Mouse (Mus musculus): ENCODE results near the gene Zfp655. TPM values are rescaled to one million over a fixed set of nuclear protein-coding genes. Genes with fewer than 3 reads are reported as not detected.
A peak's percentile ranks its signal among the peaks of the same experiment; 100 is the strongest.

Gene Zfp655
- total and polyA plus RNA-seq, 2 experiments: 11.8 to 29.5 TPM

DNA sequence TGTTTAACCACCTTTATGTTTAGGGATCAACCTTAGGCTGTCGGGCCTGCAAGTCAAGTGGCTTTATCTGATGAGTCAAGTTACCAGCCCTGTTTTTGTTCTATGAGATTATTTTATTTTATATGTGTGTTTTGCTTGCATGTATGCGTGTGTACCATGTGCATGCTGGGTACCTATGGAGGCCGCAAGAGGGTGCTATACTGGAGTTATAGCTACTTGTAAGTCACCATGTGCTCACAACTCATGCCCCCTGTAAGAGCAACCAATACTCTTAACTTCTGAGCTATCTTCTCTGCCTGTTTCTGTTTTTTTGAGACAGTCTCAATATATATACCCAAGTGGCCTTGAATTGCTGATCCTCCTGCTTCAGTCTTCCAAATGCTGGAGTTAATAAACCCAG, 18.0 kb upstream of the Zfp655 start:
- H3K9ac ChIP-seq (ENCODE audit: low read depth, low read length): no peak overlapping the region

DNA sequence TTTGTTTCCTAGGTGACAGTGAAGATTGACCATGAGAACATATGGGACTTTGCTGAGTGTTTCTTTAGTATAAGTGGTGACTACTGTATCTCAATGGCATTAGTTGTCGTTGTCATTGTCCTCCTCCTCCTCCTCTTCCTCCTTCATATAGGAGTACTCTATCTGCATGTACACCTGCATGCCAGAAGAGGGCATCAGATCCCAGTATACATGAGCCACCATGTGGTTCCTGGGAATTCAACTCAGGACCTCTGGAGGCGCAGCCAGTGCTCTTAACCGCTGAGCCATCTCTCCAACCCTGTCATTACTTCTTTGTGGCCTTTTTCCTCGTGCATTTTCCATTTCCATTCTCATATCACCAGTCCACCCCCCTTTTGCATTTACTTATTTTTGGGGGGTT, 16.8 kb upstream of the Zfp655 start:
- DNase-seq (ENCODE audit: extremely low read depth, low read depth, low spot score): peak; percentile 60
- H3K4me1 ChIP-seq (ENCODE audit: control insufficient read depth, insufficient read depth, low read length): peaks cover 15% of the 10 kb centered on the region
- H3K36me3 ChIP-seq (ENCODE audit: control insufficient read depth, insufficient read depth, low read length): peaks cover 9% of the 10 kb centered on the region
- no peak overlapping the region for H3K4me3 ChIP-seq (ENCODE audit: insufficient read depth, low read depth, low read length)
- TF ChIP-seq CTCF (IDR thresholded peaks at IDR 0.05; ENCODE audit: low read depth, low read length): peak; percentile 43
- TF ChIP-seq POLR2A (IDR thresholded peaks at IDR 0.05; ENCODE audit: extremely low read depth, insufficient read depth, low read length): no peak
- 43% methylated on average over 4 of the region's 4 CpGs for WGBS
- H3K27me3 ChIP-seq (ENCODE audit: control insufficient read depth, insufficient read depth, low read length): no peaks in the 10 kb centered on the region
- 0 out of 2 replicates have a peak, but pooled peaks cover 5% of the 10 kb centered on the region for H3K79me2 ChIP-seq (ENCODE audit: control insufficient read depth, insufficient read depth, low read length)
- H3K27ac ChIP-seq (replicated peaks; ENCODE audit: insufficient read depth, low read depth, low read length): no peak overlapping the region
- no peak overlapping the region for H3K9ac ChIP-seq (ENCODE audit: low read depth, low read length)

More for the DNA sequence above, 18.0 kb upstream of the Zfp655 start:
- peaks cover 14% of the 10 kb centered on the region for H3K36me3 ChIP-seq (ENCODE audit: control insufficient read depth, insufficient read depth, low read length)
- TF ChIP-seq CTCF (IDR thresholded peaks at IDR 0.05; ENCODE audit: low read depth, low read length): no peak
- TF ChIP-seq POLR2A (IDR thresholded peaks at IDR 0.05; ENCODE audit: extremely low read depth, insufficient read depth, low read length): no peak
- DNase-seq (ENCODE audit: extremely low read depth, low read depth, low spot score): no peak
- WGBS: 91% methylated on average over 3 of the region's 3 CpGs
- H3K27ac ChIP-seq (replicated peaks; ENCODE audit: insufficient read depth, low read depth, low read length): no peak overlapping the region
- H3K4me1 ChIP-seq (ENCODE audit: control insufficient read depth, insufficient read depth, low read length): peaks cover 7% of the 10 kb centered on the region
- no peak overlapping the region for H3K4me3 ChIP-seq (ENCODE audit: insufficient read depth, low read depth, low read length)
- no peaks in the 10 kb centered on the region for H3K27me3 ChIP-seq (ENCODE audit: control insufficient read depth, insufficient read depth, low read length)
- peaks cover 5% of the 10 kb centered on the region; the same call in 1 of the 2 replicates for H3K79me2 ChIP-seq (ENCODE audit: control insufficient read depth, insufficient read depth, low read length)

GRCm38 (mm10) chr5:145217746-145218145, 13.8 kb upstream of the Zfp655 start:
- DNase-seq (ENCODE audit: extremely low read depth, low read depth, low spot score): peak; percentile 77
- H3K79me2 ChIP-seq (ENCODE audit: control insufficient read depth, insufficient read depth, low read length): no peaks in the 10 kb centered on the region
- no peaks in the 10 kb centered on the region for H3K27me3 ChIP-seq (ENCODE audit: control insufficient read depth, insufficient read depth, low read length)
- H3K9ac ChIP-seq (ENCODE audit: low read depth, low read length): peak overlapping the region; percentile 50
- H3K4me3 ChIP-seq (ENCODE audit: insufficient read depth, low read depth, low read length): no peak overlapping the region
- 28% methylated on average over 6 of the region's 6 CpGs for WGBS
- H3K36me3 ChIP-seq (ENCODE audit: control insufficient read depth, insufficient read depth, low read length): peaks cover 5% of the 10 kb centered on the region
- TF ChIP-seq POLR2A (IDR thresholded peaks at IDR 0.05; ENCODE audit: extremely low read depth, insufficient read depth, low read length) (no peak), CTCF (IDR thresholded peaks at IDR 0.05; ENCODE audit: low read depth, low read length) (no peak)
- peaks cover 24% of the 10 kb centered on the region for H3K4me1 ChIP-seq (ENCODE audit: control insufficient read depth, insufficient read depth, low read length)
- H3K27ac ChIP-seq (replicated peaks; ENCODE audit: insufficient read depth, low read depth, low read length): peak overlapping the region; percentile 88

DNA sequence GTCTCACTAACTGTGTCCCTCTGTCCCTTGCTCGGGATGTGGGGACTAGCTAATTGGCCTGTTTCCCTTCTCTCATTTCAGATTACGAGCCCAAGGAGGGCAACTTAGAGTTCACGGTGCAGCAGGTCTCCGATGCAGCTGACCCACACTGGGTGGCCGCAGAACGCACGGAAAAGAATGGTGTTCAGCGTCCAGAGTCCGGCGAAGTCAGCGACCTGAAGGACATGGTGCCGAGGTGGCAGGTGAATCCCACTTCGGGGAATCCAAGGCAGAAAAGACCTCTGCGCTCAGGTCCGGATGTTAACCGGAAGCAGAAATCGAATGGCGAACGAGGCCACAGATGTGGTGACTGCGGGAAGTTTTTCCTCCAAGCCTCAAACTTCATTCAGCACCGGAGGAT, 13.3 kb upstream of the Zfp655 start:
- no peak for TF ChIP-seq POLR2A (IDR thresholded peaks at IDR 0.05; ENCODE audit: extremely low read depth, insufficient read depth, low read length)
- TF ChIP-seq CTCF (IDR thresholded peaks at IDR 0.05; ENCODE audit: low read depth, low read length): no peak
- Histone ChIP-seq H3K9ac (ENCODE audit: low read depth, low read length) (peak overlapping the region; percentile 50), H3K4me3 (ENCODE audit: insufficient read depth, low read depth, low read length) (no peak overlapping the region), H3K36me3 (ENCODE audit: control insufficient read depth, insufficient read depth, low read length) (peaks cover 5% of the 10 kb centered on the region), H3K27me3 (ENCODE audit: control insufficient read depth, insufficient read depth, low read length) (no peaks in the 10 kb centered on the region), H3K27ac (replicated peaks; ENCODE audit: insufficient read depth, low read depth, low read length) (peak overlapping the region; percentile 88), H3K4me1 (ENCODE audit: control insufficient read depth, insufficient read depth, low read length) (peaks cover 27% of the 10 kb centered on the region), H3K79me2 (ENCODE audit: control insufficient read depth, insufficient read depth, low read length) (no peaks in the 10 kb centered on the region)
- peak; percentile 64 for DNase-seq (ENCODE audit: extremely low read depth, low read depth, low spot score)
- 46% methylated on average over 21 of the region's 21 CpGs for WGBS

GRCm38 (mm10) chr5:145218671-145219070, 12.8 kb upstream of the Zfp655 start:
- TF ChIP-seq POLR2A (IDR thresholded peaks at IDR 0.05; ENCODE audit: extremely low read depth, insufficient read depth, low read length) (no peak), CTCF (IDR thresholded peaks at IDR 0.05; ENCODE audit: low read depth, low read length) (no peak)
- 96% methylated on average over 20 of the region's 20 CpGs for WGBS
- H3K9ac ChIP-seq (ENCODE audit: low read depth, low read length): no peak overlapping the region
- peak overlapping the region; percentile 88 for H3K27ac ChIP-seq (replicated peaks; ENCODE audit: insufficient read depth, low read depth, low read length)
- H3K36me3 ChIP-seq (ENCODE audit: control insufficient read depth, insufficient read depth, low read length): peaks cover 5% of the 10 kb centered on the region
- H3K4me1 ChIP-seq (ENCODE audit: control insufficient read depth, insufficient read depth, low read length): peaks cover 32% of the 10 kb centered on the region
- no peaks in the 10 kb centered on the region for H3K79me2 ChIP-seq (ENCODE audit: control insufficient read depth, insufficient read depth, low read length)
- no peak for DNase-seq (ENCODE audit: extremely low read depth, low read depth, low spot score)
- H3K4me3 ChIP-seq (ENCODE audit: insufficient read depth, low read depth, low read length): no peak overlapping the region
- no peaks in the 10 kb centered on the region for H3K27me3 ChIP-seq (ENCODE audit: control insufficient read depth, insufficient read depth, low read length)

- TF ChIP-seq POLR2A (IDR thresholded peaks at IDR 0.05; ENCODE audit: extremely low read depth, insufficient read depth, low read length) (no peak), CTCF (IDR thresholded peaks at IDR 0.05; ENCODE audit: low read depth, low read length) (no peak)
- H3K4me3 ChIP-seq (ENCODE audit: insufficient read depth, low read depth, low read length): no peak overlapping the region
- peaks cover 33% of the 10 kb centered on the region for H3K4me1 ChIP-seq (ENCODE audit: control insufficient read depth, insufficient read depth, low read length)
- H3K79me2 ChIP-seq (ENCODE audit: control insufficient read depth, insufficient read depth, low read length): no peaks in the 10 kb centered on the region
- DNase-seq (ENCODE audit: extremely low read depth, low read depth, low spot score): peak; percentile 67
- 67% methylated on average over 8 of the region's 8 CpGs for WGBS
- H3K27me3 ChIP-seq (ENCODE audit: control insufficient read depth, insufficient read depth, low read length): no peaks in the 10 kb centered on the region
- H3K9ac ChIP-seq (ENCODE audit: low read depth, low read length): no peak overlapping the region
- H3K27ac ChIP-seq (replicated peaks; ENCODE audit: insufficient read depth, low read depth, low read length): peak overlapping the region; percentile 14; the same call in 1 of the 2 replicates
- peaks cover 5% of the 10 kb centered on the region for H3K36me3 ChIP-seq (ENCODE audit: control insufficient read depth, insufficient read depth, low read length)
These were observed 11.5 kb upstream of the Zfp655 start for GRCm38 (mm10) chr5:145219981-145220380.

Measured in liver, adult 2 months (tissue).